Mouse (Mus musculus) adipocyte (in vitro differentiated cells): Measurements from ENCODE around the gene Faf1.
"Not testable (repeated sequence)": the region's sequence is repeated elsewhere in the genome, so short reads cannot be mapped to it uniquely, and the experiment has no call there.

ENCODE experiments used
- DNase-seq: peaks from one replicate; pipeline ENCODE4 v3.0.0-alpha.2; 2016; ENCODE audit warnings: low spot score

Gene Faf1

DNA sequence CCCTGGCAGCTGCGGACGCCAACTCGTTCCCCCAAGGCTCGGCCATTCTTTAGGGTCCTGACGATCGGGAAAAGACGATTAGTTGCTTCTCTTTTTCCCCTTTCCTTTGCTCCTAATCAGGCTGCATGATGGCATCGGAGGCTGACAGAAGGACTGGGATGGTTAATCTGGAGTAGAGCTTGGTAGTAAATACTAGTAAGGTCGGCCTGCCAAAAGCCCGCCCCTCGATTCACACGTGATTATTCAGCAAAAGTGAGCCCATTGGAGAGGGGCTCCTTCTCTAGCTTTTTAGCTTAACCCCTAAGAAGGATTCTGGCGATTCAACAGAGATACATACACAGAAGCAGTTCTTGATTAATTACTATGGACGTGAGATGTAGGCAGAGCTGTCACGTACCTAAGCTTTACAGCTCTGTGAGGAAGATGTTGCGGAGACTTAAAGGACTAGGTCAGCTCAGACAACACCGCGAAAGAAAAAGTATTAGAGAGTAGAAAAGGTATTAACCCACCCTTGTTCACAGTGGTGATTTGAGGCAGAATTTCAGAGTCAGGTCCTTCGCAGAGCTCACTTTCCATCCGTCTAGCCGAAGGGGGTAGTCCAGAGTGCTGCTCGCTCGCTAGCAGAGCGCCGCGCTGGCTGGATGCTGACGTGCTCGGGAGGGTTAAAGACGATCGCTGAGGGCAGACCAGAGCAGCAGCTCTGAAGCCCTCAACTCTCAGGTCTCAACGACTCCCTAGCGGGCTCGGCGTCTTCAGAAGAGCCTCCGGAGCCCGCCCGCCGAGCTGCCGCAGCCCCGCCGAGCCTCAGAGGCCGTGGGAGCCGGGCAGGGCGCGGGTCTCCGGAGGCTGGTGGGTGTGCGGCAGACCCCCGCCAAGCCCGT is 11.0 kb upstream of the Faf1 start:
- peak; percentile 90 for DNase-seq

DNA sequence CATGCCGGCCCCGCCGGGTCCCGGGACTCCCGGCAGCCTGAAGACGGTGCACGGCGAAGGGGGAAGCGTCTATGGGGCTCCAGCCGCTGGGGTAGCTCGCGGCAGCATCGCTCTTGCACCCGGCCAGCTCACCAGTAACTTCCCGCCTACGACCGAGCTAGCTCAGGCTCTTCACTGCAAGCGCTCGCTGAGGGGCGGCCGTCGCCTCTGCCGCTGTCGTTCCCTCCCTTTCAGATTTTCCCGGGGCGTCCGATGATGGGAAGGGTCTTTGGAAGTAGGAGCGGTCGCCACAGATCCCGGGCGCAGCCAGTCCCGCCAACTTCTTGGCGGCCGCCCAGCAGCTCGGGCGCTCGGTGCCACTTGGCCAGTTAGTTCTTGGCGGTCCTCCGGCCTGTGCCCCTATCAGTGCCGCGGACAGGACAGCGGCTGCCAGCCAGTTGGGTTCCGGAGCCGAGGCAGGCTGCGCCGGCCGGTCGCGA is 10.4 kb upstream of the Faf1 start:
- DNase-seq, result no peak

DNA sequence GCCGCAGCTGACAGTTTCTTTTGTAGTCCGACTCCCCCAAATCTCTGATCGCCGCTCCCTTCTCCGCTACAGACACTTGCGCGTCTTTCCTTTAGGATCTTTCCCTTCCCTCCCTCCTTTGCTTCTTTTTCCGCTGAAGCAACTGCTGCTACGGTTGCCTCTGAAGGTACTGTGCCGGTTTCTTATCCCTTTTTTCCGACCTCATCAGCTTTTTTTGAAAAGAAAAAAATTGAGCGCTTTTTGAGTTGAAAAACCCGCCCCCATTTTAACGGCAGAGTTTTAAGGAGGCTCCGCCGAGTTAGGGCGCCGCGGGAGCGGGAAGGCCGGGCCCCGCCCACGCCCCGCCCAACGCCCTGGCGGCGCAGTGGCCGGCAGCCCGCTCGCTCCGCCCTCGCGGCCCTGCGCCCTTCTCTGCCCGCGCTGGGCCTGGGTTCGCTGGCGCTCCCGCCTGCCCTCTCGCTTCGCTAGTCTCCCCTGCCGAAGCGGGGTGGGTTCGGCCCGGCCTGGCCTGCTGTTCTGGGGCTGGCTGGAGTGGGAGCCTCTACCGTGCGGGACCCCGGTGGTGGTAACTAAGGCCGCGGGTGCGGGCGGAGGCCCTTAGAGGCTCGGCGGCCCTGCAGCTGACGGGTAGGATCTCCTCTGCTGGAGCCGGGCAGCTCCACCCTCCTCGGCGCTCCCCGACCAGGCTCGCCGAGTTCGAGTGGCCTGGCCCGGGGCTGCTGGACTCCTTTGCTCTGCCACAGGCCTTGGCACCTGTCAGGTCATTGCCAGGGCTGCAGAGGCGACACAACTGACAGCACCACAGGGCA is 9.7 kb upstream of the Faf1 start, which contains the start of gene Cdkn2c:
TSS of gene Cdkn2c (minus strand) at position 729 of the 809 bp plus-strand sequence.
- DNase-seq, result peak; percentile 87

DNA sequence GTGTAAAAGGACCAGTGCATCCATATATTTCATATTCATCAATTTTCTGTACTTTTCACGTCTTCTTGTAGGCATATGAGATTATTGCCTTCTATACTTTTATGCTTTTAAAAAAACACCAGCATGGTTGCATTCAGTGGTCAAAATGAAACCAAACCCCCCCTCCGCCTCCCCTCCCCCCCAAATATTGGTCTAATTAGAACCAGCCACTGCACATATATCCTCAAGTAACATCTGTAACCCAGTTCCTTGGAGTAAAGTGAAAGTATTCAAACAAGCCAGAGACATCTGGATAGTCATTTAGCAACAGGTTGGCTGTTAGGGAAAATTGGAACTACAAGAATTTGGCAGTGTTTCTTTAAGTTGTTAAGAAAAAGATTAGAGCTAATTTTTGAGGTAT is 8.9 kb upstream of the Faf1 start:
- peak; percentile 54 for DNase-seq

DNA sequence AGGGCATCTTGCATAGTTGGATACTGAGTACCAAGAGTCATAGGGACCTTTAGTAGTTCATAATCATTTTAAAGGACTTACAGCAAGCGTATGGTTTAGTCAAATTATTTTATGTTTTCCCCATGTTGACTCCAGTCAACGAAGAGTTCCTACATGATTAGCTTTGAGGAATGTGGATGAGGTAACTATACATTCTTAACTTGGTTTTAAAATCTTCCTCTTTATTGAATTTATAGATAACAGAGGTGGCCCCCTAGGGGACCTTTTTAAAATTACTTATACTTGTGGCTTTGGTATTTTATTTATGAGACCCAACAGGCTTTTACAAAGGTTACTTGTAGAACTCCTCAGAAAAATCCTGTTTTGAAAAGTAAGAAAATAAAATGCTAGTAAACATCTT is 6.2 kb upstream of the Faf1 start:
- DNase-seq, result no peak

DNA sequence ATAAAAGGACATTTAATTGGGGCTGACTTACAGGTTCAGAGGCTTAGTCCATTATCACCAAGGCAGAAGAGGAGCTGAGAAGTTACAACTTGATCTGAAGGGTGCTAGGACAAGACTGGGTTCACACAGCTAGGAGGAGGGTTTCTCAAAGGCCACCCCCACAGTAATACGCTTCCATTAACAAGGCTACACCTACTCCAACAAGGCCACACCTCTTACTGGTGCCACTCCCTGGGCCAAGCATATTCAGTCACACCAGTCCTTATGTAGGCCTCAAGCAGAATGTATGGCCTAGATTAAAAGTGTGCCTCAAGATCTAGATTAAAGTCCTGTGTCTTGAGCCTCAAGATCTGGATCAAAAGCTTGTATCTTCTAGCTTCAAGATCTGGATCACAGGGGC is 4.4 kb upstream of the Faf1 start:
- DNase-seq, result no peak

DNA sequence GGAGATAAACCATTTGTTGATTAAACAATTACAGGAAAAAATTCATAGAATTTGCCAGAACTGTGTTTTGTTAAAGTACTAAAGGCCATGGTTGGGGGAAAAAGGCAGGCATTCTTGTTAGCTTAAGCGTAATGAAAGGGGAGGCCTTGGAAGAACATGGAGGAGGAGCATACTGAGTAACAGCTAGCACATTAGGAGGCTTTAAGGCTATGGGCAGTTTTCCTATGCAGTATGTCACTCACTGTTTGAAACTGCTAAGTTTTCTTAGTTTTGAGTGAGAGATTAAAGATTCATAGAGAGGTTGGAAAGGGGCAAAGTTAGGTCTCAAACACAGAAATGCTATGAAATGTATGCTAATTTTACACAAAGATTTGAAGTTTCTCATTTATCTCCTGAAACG is 2.3 kb upstream of the Faf1 start:
- DNase-seq, result no peak

DNA sequence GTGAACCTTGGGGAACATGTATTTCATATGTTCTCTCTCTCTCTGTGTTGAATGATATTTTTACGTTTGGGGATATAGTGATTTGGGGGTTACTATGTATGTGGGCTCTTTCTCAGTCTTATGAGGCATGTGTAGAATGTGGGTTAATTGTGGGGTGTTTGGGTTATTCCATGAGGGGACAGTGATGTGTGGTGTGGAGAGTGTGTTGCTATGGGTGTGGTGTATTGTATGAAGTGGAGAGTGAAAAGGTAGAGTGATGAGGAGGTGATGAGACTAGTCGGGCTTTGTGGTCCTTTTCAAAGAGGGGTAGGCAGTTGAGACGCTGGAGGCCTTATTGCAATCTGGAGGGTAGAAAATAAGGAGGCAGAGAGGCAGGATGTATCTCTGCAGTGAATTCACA is 833 bp downstream of the Faf1 start:
- DNase-seq, result no peak

DNA sequence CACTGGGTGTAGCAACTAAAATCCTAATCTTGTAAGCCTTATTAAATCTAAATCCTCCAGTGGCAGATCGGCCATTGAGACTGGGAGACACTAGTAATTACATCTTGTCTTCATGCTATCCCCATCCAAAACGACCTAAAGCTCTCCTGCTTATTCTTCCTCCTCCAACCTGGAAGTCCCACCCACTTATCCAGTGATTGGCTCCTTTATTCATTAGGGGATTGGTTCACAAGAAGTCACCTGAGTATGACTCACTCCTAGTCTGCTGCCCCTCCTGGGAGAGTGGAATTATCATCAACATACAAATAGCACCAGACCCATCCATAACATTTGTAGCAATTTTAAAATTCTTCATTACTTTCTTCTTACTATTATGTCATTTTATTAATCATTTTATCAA is 7.2 kb downstream of the Faf1 start:
- no peak for DNase-seq

DNA sequence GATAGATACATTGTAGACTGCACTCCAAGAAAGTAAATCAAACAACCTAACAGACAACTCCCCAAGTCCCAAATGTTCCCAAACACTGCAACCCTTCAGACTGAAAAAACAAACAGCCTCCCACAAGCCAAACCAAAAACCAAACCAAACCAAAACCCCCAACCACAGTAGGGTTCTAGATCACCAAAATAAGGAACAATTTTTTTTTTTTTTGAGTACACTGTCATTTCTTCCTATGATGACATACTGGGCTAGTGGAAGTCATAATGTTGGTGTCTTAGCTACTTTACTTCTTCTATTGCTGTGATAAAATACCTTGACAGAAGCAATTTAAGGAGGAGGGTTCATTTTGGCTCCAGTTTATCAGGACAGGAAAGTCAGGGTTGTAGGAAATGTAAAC is 16.3 kb downstream of the Faf1 start:
- DNase-seq, result no peak

DNA sequence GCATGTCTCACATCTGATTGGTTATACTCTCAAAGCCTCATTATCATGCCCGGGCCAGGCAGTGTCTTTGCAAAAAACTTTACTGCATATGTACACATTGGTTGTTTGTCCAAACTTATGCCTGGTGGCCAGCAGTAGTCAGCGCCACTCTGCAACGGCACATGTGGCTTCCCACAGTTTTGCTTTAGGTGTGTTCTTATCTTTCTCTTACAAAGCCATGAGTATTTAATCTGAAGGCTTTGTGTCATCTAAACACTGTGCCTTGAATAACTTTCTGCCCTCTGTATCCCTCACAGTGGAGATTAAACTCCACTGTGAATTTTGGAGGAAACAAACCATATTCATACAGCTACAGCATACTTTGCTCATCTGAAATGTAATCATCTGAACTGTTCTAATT is 24.3 kb downstream of the Faf1 start:
- not testable (repeated sequence) for DNase-seq

DNA sequence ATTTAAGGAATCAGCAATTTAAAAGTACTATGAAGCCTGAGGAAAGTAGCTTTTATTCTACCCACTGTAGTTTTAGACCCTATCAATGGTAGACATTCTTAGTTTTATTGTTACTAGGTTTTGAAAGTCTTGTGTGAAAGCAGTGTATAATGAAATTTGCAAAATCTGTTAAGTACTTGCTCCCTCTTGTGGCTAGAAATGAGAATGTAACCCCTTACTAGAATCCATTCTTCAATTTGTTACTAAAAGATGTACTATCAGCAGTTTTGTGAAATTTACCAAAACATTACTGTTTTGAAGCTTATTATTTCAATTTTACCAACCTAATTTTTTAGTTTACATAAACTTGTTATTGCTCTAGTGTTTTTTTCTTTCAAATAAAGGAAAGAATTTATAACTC is 27.2 kb downstream of the Faf1 start:
- peak; percentile 75 for DNase-seq

DNA sequence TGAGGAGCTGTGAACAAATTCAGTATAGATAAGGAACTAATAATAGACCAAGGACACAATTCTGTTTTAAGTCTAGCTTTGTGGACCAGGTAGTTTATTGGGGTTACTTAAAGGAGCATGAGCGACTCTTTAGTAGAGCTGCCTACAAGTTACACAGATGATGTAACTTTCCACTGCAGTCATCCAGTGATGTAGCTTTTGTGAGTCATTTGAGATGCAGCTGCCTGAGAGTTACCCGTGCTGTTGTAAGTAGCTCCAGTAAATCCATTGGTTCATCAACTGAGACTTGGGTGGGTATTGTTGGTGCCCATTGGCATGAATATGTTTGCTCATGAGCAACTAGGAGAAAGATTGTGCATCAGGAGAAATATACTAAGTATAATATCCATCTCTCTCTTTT is 29.0 kb downstream of the Faf1 start:
- DNase-seq, result no peak

DNA sequence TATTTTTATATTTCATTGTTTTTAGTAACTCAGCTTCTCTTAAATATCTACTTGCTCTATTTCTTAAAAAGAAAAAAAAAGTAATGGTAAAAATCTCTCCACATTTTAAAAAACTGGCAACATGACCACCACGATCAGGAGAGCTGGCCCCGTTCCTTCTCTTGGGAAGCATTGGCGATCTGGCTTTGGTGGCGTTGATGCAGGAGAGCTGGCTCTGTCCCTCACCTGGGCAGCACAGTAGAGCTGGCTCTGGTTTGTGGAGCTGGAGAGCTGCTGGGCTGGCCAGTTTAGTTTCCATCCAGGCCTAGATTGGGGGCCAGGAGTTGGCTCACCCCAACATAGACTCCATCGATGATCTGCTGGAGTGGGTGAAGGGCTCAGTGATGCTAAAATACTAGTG is 42.9 kb downstream of the Faf1 start:
- DNase-seq, result no peak

DNA sequence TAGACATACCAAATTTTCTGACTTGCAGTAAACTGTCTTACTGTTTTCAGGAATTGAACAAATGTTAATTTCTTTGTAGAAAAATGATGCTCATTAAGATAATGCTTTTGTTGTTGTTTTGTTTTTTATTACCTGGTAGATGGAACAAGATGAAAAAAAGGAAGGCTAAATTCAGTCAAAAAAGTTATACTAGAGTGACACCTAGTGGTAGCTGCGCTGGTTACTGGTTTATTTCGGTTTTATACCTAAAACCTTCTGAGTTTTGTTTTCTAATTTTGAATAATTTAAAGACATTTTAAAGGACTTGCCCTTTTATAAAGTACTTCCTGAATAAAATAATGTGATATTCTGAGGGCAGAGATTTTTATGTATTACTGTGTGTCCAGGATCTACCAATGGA is 52.9 kb downstream of the Faf1 start:
- DNase-seq, result peak; percentile 72

DNA sequence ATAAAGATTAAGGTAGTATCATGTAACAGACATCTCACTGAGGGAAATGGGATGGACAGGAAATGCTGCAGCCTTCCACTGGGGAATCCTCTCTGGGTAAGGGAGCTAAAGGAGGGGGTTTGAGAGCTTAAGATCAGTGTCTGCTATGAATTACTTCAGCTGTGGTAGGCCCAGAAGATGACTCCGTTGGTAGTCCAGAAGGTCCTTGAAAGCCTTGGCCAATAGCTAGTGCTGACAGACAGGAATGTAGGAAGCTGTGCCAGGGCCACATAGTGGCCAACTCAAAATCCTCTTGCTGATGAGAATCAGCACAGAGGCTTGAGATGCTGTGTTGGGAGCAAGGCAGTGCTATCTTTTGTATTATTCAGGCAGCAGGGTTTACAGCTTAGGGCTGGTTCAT is 59.4 kb downstream of the Faf1 start:
- peak; percentile 59 for DNase-seq

DNA sequence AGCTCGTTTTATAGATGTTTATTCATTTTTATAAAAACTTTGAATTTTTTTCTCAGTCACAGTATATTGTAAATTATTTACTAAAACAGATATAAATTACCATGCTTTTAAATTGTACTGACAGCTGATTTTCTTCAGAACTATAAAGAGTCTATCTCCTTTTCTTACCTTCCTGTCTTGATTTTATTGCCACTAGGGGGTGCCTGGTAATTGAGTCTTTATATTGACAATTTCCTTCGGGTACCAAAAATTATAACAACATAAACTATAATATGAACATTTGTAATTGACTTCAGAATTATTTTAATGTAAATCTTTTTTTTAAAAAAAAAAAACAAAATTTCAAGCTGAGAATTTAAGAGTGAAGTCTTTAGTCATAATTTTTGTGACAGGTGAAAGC is 67.6 kb downstream of the Faf1 start:
- peak; percentile 23 for DNase-seq

DNA sequence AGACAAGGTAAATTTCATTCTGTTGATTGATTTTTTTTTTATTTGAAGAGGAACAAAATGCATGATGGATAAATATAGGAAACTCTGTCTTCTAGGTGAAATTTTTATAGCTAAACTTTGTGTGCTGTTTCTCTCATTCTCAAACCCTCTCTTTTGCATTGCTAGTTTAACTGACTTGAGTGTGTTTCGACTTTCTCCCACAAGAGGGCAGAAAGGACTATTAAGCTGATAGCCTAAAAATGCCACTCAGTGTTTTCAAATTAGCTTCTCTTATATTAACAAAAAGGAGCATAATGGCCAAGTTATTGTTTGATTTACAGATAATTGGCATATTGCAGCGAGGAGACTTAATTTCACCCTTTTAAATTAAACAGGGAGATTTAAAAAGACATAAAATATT is 82.6 kb downstream of the Faf1 start:
- peak; percentile 52 for DNase-seq

DNA sequence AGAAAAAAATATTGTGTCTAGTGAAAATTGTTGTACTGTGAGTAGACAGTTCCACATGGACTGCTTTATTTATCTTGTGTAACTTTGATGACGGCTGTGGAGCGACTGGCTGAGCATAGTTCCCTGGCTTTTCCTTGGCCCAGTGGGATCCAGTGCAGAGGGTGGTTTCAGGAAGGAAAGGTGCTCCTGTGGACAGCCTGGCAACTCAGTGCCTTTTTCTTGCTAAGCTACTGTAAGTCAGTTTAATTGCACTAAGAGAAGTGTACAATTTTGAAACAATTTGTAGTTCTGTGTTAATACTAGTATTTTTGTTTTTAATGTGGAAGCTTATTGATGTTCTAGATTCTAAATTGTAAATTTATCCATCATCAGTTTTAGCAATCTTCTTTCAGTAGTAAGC is 83.5 kb downstream of the Faf1 start:
- no peak for DNase-seq

DNA sequence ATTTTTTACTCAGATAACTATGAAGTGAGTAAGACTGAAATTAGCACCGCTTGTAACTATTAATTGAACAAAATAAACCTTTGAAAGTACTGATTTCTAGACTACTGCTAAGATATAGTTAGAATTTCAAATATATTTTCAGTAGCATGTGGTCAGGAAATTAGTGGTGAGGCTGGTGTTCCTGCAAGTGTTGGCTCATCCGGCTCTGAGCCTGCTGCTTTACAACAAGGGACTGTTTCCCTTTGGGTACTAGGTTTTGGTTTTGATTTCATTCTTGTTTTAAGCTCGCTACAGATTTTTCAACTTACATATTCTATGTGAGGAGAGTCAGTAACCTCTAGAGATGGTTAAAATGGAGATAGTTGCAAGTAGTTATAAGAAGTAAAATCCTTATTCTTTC is 84.1 kb downstream of the Faf1 start:
- DNase-seq, result no peak

DNA sequence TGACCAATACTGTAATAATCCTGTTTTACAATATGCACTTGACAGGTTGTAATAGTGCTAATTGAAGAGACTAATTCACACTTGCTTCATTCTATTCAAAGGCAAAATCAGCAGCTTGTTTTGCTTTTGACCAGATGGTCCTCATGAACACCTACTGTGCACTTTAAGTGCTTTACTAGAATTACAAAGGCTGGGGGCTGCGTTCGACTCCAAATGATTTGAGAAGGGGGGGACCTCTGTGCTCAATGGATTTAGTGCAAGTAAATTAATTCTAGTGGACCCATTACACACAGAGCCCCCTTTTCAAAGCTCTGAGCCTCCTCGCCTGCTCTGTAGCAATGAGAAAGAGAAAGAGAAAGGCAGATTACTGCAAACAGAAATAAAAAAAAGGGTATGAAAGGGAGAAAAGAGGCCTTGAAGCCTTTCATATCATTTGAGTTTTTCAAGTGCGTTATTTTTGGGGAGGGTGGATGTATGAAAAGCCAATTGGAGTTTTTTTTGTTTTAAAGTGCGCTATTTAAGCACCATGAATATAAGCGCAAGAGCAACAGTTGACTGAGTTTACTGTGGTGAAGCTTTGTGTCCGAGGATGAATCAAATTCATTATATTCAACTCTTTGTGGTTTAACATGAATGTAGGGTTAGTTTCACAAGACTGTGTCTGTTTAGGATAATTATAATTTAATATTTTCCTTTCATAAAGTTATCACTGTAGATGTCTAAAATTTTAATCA is 86.5 kb downstream of the Faf1 start:
- DNase-seq, result no peak

DNA sequence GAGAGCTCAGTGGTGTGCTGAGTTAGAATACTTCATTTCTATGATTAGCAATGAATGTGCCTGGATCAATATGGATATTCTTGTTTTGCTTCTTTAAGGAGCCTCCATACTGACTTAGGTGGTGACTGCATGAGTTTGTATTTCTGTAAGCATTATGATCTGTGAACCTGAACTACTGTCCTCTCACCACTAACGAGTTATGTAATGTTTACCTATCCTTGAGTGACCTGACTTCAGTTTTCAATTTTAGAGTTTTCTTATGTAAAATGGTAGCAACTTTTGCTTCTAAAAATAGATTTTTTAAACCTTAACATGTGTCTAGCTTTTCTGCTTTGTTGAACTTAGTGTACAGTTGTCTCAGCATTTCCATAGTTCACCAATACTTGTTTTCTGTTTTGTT is 92.7 kb downstream of the Faf1 start:
- no peak for DNase-seq
